Mouse (Mus musculus): ENCODE results near the gene Adh1. TPM values are rescaled to one million over a fixed set of nuclear protein-coding genes. Genes with fewer than 3 reads are reported as not detected.

Adh1 gene
- total and polyA plus RNA-seq, 2 experiments from 2014 or later, result 10.8 to 73.9 TPM

DNA sequence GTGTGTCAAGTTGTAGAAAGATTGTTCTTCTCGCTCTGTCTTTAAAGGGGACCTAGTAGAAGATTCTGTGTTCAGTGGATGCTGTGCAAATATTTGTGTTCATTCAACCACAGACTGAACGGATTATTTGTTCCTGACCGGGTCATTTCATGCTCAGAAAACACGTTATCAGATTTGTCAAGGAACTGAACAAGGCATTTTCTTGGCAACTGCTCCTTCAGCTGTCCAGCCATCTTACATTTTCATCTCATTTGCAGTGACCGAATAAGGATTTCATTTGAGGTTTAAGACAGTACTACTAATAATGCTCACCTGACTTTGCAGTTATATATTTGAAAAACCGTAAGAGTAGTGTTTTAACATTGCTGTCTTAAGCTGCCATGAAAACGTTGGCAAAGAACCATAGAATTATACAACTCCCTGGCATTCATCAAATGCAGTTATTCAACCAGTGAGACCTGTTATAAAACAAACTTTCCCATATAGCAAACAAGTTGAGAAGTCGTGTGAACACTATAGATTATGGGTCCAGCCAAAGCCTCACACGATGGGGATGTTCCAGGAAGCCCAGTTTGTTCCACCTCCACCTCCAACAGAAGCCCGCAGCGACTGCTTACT lies 24.1 kb upstream of the Adh1 start:
- WGBS, result 74% methylated on average over 11 of the region's 11 CpGs
- H3K27ac ChIP-seq (ENCODE audit: low read depth), result no peak overlapping the region

DNA sequence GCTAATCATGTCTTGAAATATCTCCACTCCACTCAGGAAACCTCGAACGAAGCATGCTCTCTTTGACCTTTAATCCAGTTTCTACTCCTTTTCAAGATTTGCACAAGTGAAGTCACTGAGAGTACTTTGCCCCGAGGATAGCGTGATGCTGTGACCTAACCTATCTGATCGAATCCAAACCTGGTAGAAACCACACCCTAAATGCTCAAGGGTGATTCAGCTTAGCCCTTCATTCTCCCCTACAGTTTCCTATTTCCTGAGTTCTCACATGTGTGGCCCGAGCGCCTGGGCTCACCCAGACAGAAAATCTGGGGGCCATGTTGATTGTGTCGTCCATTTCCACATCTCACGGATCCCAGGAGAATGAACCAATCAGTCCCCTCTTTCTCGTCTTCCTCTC lies 22.7 kb upstream of the Adh1 start:
- no peak for TF ChIP-seq CTCF (IDR thresholded peaks at IDR 0.05; ENCODE audit: low read depth)
- TF ChIP-seq EP300 (IDR thresholded peaks at IDR 0.05; ENCODE audit: low read depth), result no peak
- no peak for ATAC-seq (ENCODE audit: insufficient read depth, low read depth)
- WGBS, result 70% methylated on average over 10 of the region's 10 CpGs

More for the DNA sequence above, 24.1 kb upstream of the Adh1 start:
- Histone ChIP-seq H3K36me3 (replicated peaks; ENCODE audit: control insufficient read depth, insufficient read depth, low read length) (no peaks in the 10 kb centered on the region), H3K4me1 (ENCODE audit: control insufficient read depth, insufficient read depth) (no peaks in the 10 kb centered on the region), H3K9me3 (replicated peaks; ENCODE audit: control insufficient read depth, low read length) (no peaks in the 10 kb centered on the region), H3K27me3 (ENCODE audit: control insufficient read depth, insufficient read depth, low read length) (no peaks in the 10 kb centered on the region), H3K9ac (replicated peaks; ENCODE audit: low read depth, low read length) (no peak overlapping the region), H3K4me3 (ENCODE audit: low read depth, low read length) (no peak overlapping the region), H3K4me2 (ENCODE audit: low read depth, low read length) (no peak overlapping the region)
- DNase-seq (ENCODE audit: low spot score) (no peak), ATAC-seq (ENCODE audit: insufficient read depth, low read depth) (no peak)
- no peak for TF ChIP-seq CTCF (IDR thresholded peaks at IDR 0.05; ENCODE audit: low read depth)
- no peak for TF ChIP-seq EP300 (IDR thresholded peaks at IDR 0.05; ENCODE audit: low read depth)

DNA sequence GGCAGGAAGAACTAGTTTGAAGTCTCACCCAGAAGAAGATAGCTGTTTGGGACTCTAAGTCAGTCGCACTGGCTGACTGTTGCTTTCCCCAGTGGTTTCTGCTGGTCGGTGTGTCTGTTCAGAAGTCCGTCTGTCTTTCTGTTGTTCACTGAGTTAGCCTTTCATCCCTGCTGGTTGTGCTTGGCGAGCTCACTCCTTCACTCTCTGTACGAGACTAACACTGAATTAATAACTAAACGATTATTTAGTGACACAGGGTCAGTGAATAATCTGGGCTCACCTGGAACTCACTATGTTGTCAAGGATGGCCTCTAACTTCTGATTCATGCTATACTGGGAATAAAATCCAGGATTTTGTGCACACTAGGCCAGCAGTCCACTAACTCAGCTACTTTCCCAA lies 21.3 kb upstream of the Adh1 start:
- TF ChIP-seq EP300 (IDR thresholded peaks at IDR 0.05; ENCODE audit: low read depth) (no peak), CTCF (IDR thresholded peaks at IDR 0.05; ENCODE audit: low read depth) (no peak)
- 84% methylated on average over 6 of the region's 6 CpGs for WGBS
- Histone ChIP-seq H3K27ac (ENCODE audit: low read depth) (no peak overlapping the region), H3K9ac (replicated peaks; ENCODE audit: low read depth, low read length) (no peak overlapping the region), H3K27me3 (ENCODE audit: control insufficient read depth, insufficient read depth, low read length) (no peaks in the 10 kb centered on the region), H3K4me1 (ENCODE audit: control insufficient read depth, insufficient read depth) (no peaks in the 10 kb centered on the region), H3K4me3 (ENCODE audit: low read depth, low read length) (no peak overlapping the region), H3K4me2 (ENCODE audit: low read depth, low read length) (no peak overlapping the region), H3K36me3 (replicated peaks; ENCODE audit: control insufficient read depth, insufficient read depth, low read length) (no peaks in the 10 kb centered on the region), H3K9me3 (replicated peaks; ENCODE audit: control insufficient read depth, low read length) (no peaks in the 10 kb centered on the region)
- ATAC-seq (ENCODE audit: insufficient read depth, low read depth), result no peak
- no peak for DNase-seq (ENCODE audit: low spot score)

More for the DNA sequence above, 22.7 kb upstream of the Adh1 start:
- H3K4me1 ChIP-seq (ENCODE audit: control insufficient read depth, insufficient read depth), result no peaks in the 10 kb centered on the region
- no peak for DNase-seq (ENCODE audit: low spot score)
- no peak overlapping the region for H3K27ac ChIP-seq (ENCODE audit: low read depth)
- no peak overlapping the region for H3K4me2 ChIP-seq (ENCODE audit: low read depth, low read length)
- no peaks in the 10 kb centered on the region for H3K27me3 ChIP-seq (ENCODE audit: control insufficient read depth, insufficient read depth, low read length)
- no peaks in the 10 kb centered on the region for H3K36me3 ChIP-seq (replicated peaks; ENCODE audit: control insufficient read depth, insufficient read depth, low read length)
- no peak overlapping the region for H3K4me3 ChIP-seq (ENCODE audit: low read depth, low read length)
- H3K9me3 ChIP-seq (replicated peaks; ENCODE audit: control insufficient read depth, low read length), result no peaks in the 10 kb centered on the region
- no peak overlapping the region for H3K9ac ChIP-seq (replicated peaks; ENCODE audit: low read depth, low read length)

DNA sequence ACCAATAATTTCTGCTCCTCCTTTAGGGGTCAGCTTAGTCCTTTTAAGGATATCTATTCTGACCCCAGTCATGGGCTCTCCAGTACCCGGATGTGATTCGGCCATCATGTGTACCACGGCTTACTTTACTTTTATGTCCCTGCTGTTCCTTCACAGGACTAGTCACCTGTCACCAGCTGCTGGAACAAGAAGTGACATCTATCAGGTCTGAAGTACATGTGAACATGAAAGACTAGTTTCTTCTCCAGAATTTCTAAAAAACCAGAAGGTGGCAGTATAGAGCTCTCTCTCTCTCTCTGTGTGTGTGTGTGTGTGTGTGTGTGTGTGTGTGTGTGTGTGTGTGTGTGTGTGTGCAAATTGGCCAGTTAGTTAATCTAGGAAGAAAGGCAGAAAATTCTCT lies 20.4 kb upstream of the Adh1 start:
- Histone ChIP-seq H3K4me1 (ENCODE audit: control insufficient read depth, insufficient read depth) (no peaks in the 10 kb centered on the region), H3K9me3 (replicated peaks; ENCODE audit: control insufficient read depth, low read length) (no peaks in the 10 kb centered on the region), H3K27me3 (ENCODE audit: control insufficient read depth, insufficient read depth, low read length) (no peaks in the 10 kb centered on the region), H3K27ac (ENCODE audit: low read depth) (no peak overlapping the region), H3K4me2 (ENCODE audit: low read depth, low read length) (no peak overlapping the region), H3K36me3 (replicated peaks; ENCODE audit: control insufficient read depth, insufficient read depth, low read length) (no peaks in the 10 kb centered on the region), H3K9ac (replicated peaks; ENCODE audit: low read depth, low read length) (no peak overlapping the region), H3K4me3 (ENCODE audit: low read depth, low read length) (no peak overlapping the region)
- TF ChIP-seq EP300 (IDR thresholded peaks at IDR 0.05; ENCODE audit: low read depth) (no peak), CTCF (IDR thresholded peaks at IDR 0.05; ENCODE audit: low read depth) (peak; percentile 47)
- ATAC-seq (ENCODE audit: insufficient read depth, low read depth) (no peak), DNase-seq (ENCODE audit: low spot score) (peak; percentile 37)
- 69% methylated on average over 3 of the region's 3 CpGs for WGBS

DNA sequence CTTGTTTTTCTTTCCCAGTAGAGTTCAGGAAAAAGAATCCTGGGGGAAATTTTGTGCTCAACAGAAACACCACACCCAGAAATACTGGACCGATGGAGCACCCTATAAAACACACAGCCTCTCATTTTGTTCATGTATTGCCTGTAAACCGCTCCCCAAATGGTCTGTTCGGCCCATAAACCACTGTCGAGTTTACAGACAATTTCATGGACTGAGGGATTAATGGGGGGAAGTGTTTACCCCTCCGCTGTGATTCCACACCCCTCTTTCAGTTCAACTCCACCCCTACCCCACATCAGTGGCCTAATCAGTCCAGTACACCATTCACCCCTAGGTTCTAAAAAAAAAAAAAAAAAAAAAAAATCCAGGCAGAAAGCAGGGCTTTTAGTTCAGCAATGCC lies 19.8 kb upstream of the Adh1 start:
- DNase-seq (ENCODE audit: low spot score) (no peak), ATAC-seq (ENCODE audit: insufficient read depth, low read depth) (no peak)
- Histone ChIP-seq H3K4me3 (ENCODE audit: low read depth, low read length) (no peak overlapping the region), H3K36me3 (replicated peaks; ENCODE audit: control insufficient read depth, insufficient read depth, low read length) (no peaks in the 10 kb centered on the region), H3K27me3 (ENCODE audit: control insufficient read depth, insufficient read depth, low read length) (no peaks in the 10 kb centered on the region), H3K9me3 (replicated peaks; ENCODE audit: control insufficient read depth, low read length) (no peaks in the 10 kb centered on the region), H3K27ac (ENCODE audit: low read depth) (no peak overlapping the region), H3K4me1 (ENCODE audit: control insufficient read depth, insufficient read depth) (no peaks in the 10 kb centered on the region), H3K4me2 (ENCODE audit: low read depth, low read length) (no peak overlapping the region), H3K9ac (replicated peaks; ENCODE audit: low read depth, low read length) (no peak overlapping the region)
- TF ChIP-seq EP300 (IDR thresholded peaks at IDR 0.05; ENCODE audit: low read depth) (no peak), CTCF (IDR thresholded peaks at IDR 0.05; ENCODE audit: low read depth) (no peak)
- 83% methylated on average over 5 of the region's 5 CpGs for WGBS

DNA sequence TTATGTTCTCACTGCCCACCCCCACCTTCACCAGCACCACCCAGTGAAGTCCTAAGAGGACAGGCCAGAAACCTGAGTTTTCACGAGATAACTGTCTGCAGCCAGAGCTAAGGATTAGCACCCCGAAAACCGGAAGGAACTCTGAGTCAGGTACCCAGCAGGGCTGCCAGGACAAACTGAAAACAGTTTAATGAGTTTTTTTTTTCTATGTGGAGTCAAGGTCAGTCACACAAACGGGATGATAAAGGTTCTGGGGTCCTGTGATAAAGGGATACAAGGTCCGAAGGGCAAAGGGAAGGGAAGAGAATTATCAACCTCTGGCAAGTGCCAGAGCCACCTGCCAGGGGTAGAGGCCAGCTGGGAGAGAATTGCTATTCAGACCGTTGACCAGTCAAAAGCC lies 19.4 kb upstream of the Adh1 start:
- Histone ChIP-seq H3K36me3 (replicated peaks; ENCODE audit: control insufficient read depth, insufficient read depth, low read length) (no peaks in the 10 kb centered on the region), H3K4me2 (ENCODE audit: low read depth, low read length) (no peak overlapping the region), H3K27ac (ENCODE audit: low read depth) (no peak overlapping the region), H3K9me3 (replicated peaks; ENCODE audit: control insufficient read depth, low read length) (no peaks in the 10 kb centered on the region), H3K27me3 (ENCODE audit: control insufficient read depth, insufficient read depth, low read length) (no peaks in the 10 kb centered on the region), H3K4me1 (ENCODE audit: control insufficient read depth, insufficient read depth) (no peaks in the 10 kb centered on the region), H3K4me3 (ENCODE audit: low read depth, low read length) (no peak overlapping the region), H3K9ac (replicated peaks; ENCODE audit: low read depth, low read length) (no peak overlapping the region)
- ATAC-seq (ENCODE audit: insufficient read depth, low read depth) (no peak), DNase-seq (ENCODE audit: low spot score) (no peak)
- no peak for TF ChIP-seq CTCF (IDR thresholded peaks at IDR 0.05; ENCODE audit: low read depth)
- TF ChIP-seq EP300 (IDR thresholded peaks at IDR 0.05; ENCODE audit: low read depth), result no peak
- 36% methylated on average over 6 of the region's 6 CpGs for WGBS

Measured in heart, postnatal 0 days (tissue).